Comparison of ENCODE assay signal across 8 mouse cellular contexts in the genomic region with DNA sequence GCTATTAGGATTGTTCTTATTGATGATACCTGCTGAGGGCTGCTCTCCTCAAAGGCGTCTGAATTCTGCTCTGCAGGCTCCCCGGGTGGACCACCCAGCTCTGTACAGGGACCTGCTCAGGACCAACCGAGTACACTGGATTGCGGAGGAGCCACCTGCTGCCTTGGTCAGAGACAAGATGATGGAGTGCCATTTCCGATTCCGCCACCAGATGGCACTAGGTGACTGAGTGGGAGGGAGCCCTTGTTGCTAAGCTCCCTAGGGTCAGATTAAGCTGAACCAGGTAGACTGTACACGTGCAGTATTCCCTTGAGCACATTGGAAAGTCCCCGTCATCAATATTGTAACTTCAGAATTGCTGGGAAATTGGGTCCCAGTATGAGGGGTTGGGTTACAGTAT. TPM values are rescaled to one million over a fixed set of nuclear protein-coding genes. Genes with fewer than 3 reads are reported as not detected.
DNase-seq lines count a peak whose midpoint lies in the region; ATAC-seq and TF ChIP-seq lines count a peak whose summit lies in the region.

No protein-coding gene starts in this region.

- H3K9me3 ChIP-seq in neural tube, embryonic 15.5 days (replicated peaks), result no peaks in the 10 kb centered on the region
- H3K9me3 ChIP-seq in neural tube, embryonic 11.5 days (ENCODE audit: control insufficient read depth, low read length), result no peaks in the 10 kb centered on the region

- no peak overlapping the region for H3K4me3 ChIP-seq in neural tube, embryonic 15.5 days (replicated peaks)
- H3K4me3 ChIP-seq in gastrocnemius, adult 2 months, result no peak overlapping the region
- H3K4me3 ChIP-seq in liver, adult 2 months (ENCODE audit: insufficient read depth, low read depth, low read length), result no peak overlapping the region
- H3K4me3 ChIP-seq in neural tube, embryonic 11.5 days (ENCODE audit: low read depth, low read length), result no peak overlapping the region

- no peak; the same call in 1 of the 2 replicates for ATAC-seq in neural tube, embryonic 15.5 days (ENCODE audit: low FRiP score)
- ATAC-seq in neural tube, embryonic 11.5 days (ENCODE audit: insufficient read depth, low FRiP score, low TSS enrichment), result no peak

- H3K27ac ChIP-seq in neural tube, embryonic 15.5 days (replicated peaks), result no peak overlapping the region
- H3K27ac ChIP-seq in gastrocnemius, adult 2 months, result no peak overlapping the region
- H3K27ac ChIP-seq in liver, adult 2 months (replicated peaks; ENCODE audit: insufficient read depth, low read depth, low read length), result no peak overlapping the region
- H3K27ac ChIP-seq in neural tube, embryonic 11.5 days (ENCODE audit: low read depth, low read length), result no peak overlapping the region

- 16% methylated on average over 8 of the region's 8 CpGs for WGBS in neural tube, embryonic 15.5 days
- 37% methylated on average over 8 of the region's 8 CpGs for WGBS in liver, adult 2 months
- 17% methylated on average over 8 of the region's 8 CpGs for WGBS in neural tube, embryonic 11.5 days

- peaks cover 53% of the 10 kb centered on the region for H3K36me3 ChIP-seq in neural tube, embryonic 15.5 days
- peaks cover 7% of the 10 kb centered on the region; the same call in 1 of the 2 replicates for H3K36me3 ChIP-seq in liver, adult 2 months (ENCODE audit: control insufficient read depth, insufficient read depth, low read length)
- peaks cover 8% of the 10 kb centered on the region; the same call in 1 of the 2 replicates for H3K36me3 ChIP-seq in neural tube, embryonic 11.5 days (ENCODE audit: control insufficient read depth, insufficient read depth, low read length)

- no peaks in the 10 kb centered on the region for H3K79me2 ChIP-seq in liver, adult 2 months (ENCODE audit: control insufficient read depth, insufficient read depth, low read length)

- H3K4me1 ChIP-seq in neural tube, embryonic 15.5 days, result peaks cover 17% of the 10 kb centered on the region
- no peaks in the 10 kb centered on the region for H3K4me1 ChIP-seq in liver, adult 2 months (ENCODE audit: control insufficient read depth, insufficient read depth, low read length)
- H3K4me1 ChIP-seq in neural tube, embryonic 11.5 days (ENCODE audit: control insufficient read depth, insufficient read depth, low read length), result peaks cover 13% of the 10 kb centered on the region; the same call in 1 of the 2 replicates

- intact Hi-C loops in gastrocnemius, adult 2 months (cut with DNase I), result loop anchor here (1.0 to 2.0 kb wide), 3 partner anchors 139 to 239 kb away; no protein-coding TSS in a partner anchor

- no peaks in the 10 kb centered on the region for H3K27me3 ChIP-seq in neural tube, embryonic 15.5 days (replicated peaks)
- H3K27me3 ChIP-seq in liver, adult 2 months (ENCODE audit: control insufficient read depth, insufficient read depth, low read length), result no peaks in the 10 kb centered on the region
- H3K27me3 ChIP-seq in neural tube, embryonic 11.5 days (ENCODE audit: control insufficient read depth, insufficient read depth, low read length), result no peaks in the 10 kb centered on the region

- TF ChIP-seq POLR2A in liver, adult 2 months (IDR thresholded peaks at IDR 0.05; ENCODE audit: extremely low read depth, insufficient read depth, low read length), result no peak

- peak; percentile 89 for TF ChIP-seq CTCF in gastrocnemius, adult 2 months (IDR thresholded peaks at IDR 0.05)
- peak; percentile 88 for TF ChIP-seq CTCF in liver, adult 2 months (IDR thresholded peaks at IDR 0.05; ENCODE audit: low read depth, low read length)

- no peak overlapping the region for H3K9ac ChIP-seq in neural tube, embryonic 15.5 days (replicated peaks)
- no peak overlapping the region for H3K9ac ChIP-seq in liver, adult 2 months (ENCODE audit: low read depth, low read length)
- no peak overlapping the region for H3K9ac ChIP-seq in neural tube, embryonic 11.5 days (ENCODE audit: low read length)

- peak; percentile 87 for DNase-seq in neural tube, embryonic 10.5 days (ENCODE audit: extremely low spot score, low spot score)
- peak; percentile 90 to 94 for DNase-seq in cerebellum, postnatal 25 days
- DNase-seq in gastrocnemius, adult 2 months, result peak; percentile 79
- DNase-seq in kidney, adult 9 months, result peak; percentile 77
- DNase-seq in liver, adult 2 months (ENCODE audit: extremely low read depth, low read depth, low spot score), result peak; percentile 55
- DNase-seq in neural tube, embryonic 11.5 days (ENCODE audit: low spot score), result peak; percentile 83
- peak; percentile 44 for DNase-seq in telencephalon, adult 2 months (ENCODE audit: low read depth, low spot score)

- no peak overlapping the region for H3K4me2 ChIP-seq in neural tube, embryonic 15.5 days
- H3K4me2 ChIP-seq in neural tube, embryonic 11.5 days (ENCODE audit: low read depth), result no peak overlapping the region

RNA-seq across cellular contexts. Expression of a gene that starts 17.2 kb away (rescaled TPM):
- polyA plus RNA-seq in neural tube, embryonic 15.5 days (2015; fragmentation: Nextera tagmentation; extraction: Ambion mirVana), result 50.9 and 51.9 TPM in 2 replicates
- 10 to 100 TPM in 1 of 2 experiments, 1 to 10 TPM in 1; 9.5 to 15.2 TPM for total RNA-seq in gastrocnemius, adult 2 months (2021)
- total RNA-seq in liver, adult 2 months (2014; rRNA removed), result 9.4 and 10.1 TPM in 2 replicates
- polyA plus RNA-seq in liver, adult 2 months (2012; rRNA removed), result 13.9 and 17.0 TPM in 2 replicates
- 32.4 and 34.0 TPM in 2 replicates for polyA plus RNA-seq in neural tube, embryonic 11.5 days (2014; fragmentation: Nextera tagmentation; extraction: Ambion mirVana)

RNA-seq across cellular contexts. Expression of a gene that starts 36.7 kb away (rescaled TPM):
- polyA plus RNA-seq in neural tube, embryonic 15.5 days (2015; fragmentation: Nextera tagmentation; extraction: Ambion mirVana), result 3.5 and 8.4 TPM in 2 replicates
- under 1 TPM in 1 of 2 experiments, not detected in 1; 0.14 TPM for total RNA-seq in gastrocnemius, adult 2 months (2021)
- total RNA-seq in liver, adult 2 months (2014; rRNA removed), result 0.28 and 0.67 TPM in 2 replicates
- polyA plus RNA-seq in liver, adult 2 months (2012; rRNA removed), result 0.33 and 0.55 TPM in 2 replicates
- polyA plus RNA-seq in neural tube, embryonic 11.5 days (2014; fragmentation: Nextera tagmentation; extraction: Ambion mirVana), result 37.1 and 40.3 TPM in 2 replicates
